ENCODE assay signal across 21 mouse cellular contexts in genomic region chr15:78626285-78626684, GRCm38 (mm10). TPM values are rescaled to one million over a fixed set of nuclear protein-coding genes. Genes with fewer than 3 reads are reported as not detected.
DNase-seq lines count a peak whose midpoint lies in the region; ATAC-seq lines count a peak whose summit lies in the region.
"Had no signal": no experiment of that assay in that cellular context is flagged by ENCODE, and none has a peak within 500 bp of the region (broad histone marks: within the 10 kb centered on the region; RNA-seq: fewer than 3 reads in every experiment).

No protein-coding gene starts in this region.

- H3K27me3 ChIP-seq in hindbrain, embryonic 10.5 days (ENCODE audit: insufficient read depth, poor library complexity, severe bottlenecking): peaks cover 10% of the 10 kb centered on the region
- no peaks in the 10 kb centered on the region for H3K27me3 ChIP-seq in hindbrain, embryonic 16.5 days (replicated peaks; ENCODE audit: control insufficient read depth, insufficient read depth, low read length)
- no peaks in the 10 kb centered on the region for H3K27me3 ChIP-seq in midbrain, embryonic 11.5 days (ENCODE audit: control insufficient read depth, insufficient read depth, low read length)
- 0 out of 2 replicates have a peak, but pooled peaks cover 4% of the 10 kb centered on the region for H3K27me3 ChIP-seq in midbrain, embryonic 13.5 days

- H3K4me1 ChIP-seq in hindbrain, embryonic 10.5 days (replicated peaks): peaks cover 19% of the 10 kb centered on the region
- H3K4me1 ChIP-seq in hindbrain, embryonic 16.5 days (ENCODE audit: control insufficient read depth, insufficient read depth, low read depth, low read length): peaks cover 6% of the 10 kb centered on the region; the same call in 1 of the 2 replicates
- no peaks in the 10 kb centered on the region for H3K4me1 ChIP-seq in midbrain, embryonic 11.5 days (ENCODE audit: control insufficient read depth, insufficient read depth, low read length)
- H3K4me1 ChIP-seq in midbrain, embryonic 13.5 days (replicated peaks): peaks cover 18% of the 10 kb centered on the region

- no peaks in the 10 kb centered on the region for H3K9me3 ChIP-seq in hindbrain, embryonic 10.5 days
- H3K9me3 ChIP-seq in hindbrain, embryonic 16.5 days (ENCODE audit: control insufficient read depth, low read length): no peaks in the 10 kb centered on the region
- H3K9me3 ChIP-seq in midbrain, embryonic 11.5 days (ENCODE audit: control insufficient read depth, low read length): no peaks in the 10 kb centered on the region
- H3K9me3 ChIP-seq in midbrain, embryonic 13.5 days: no peaks in the 10 kb centered on the region
- H3K9me3 ChIP-seq: embryonic facial prominence, embryonic 13.5 days; embryonic facial prominence, embryonic 15.5 days; forebrain, embryonic 10.5 days; forebrain, embryonic 12.5 days had no signal

- peak; percentile 49 to 53 for DNase-seq in cerebellum, postnatal 14 days
- DNase-seq in cerebellum, postnatal 4 days (ENCODE audit: low spot score in 2 of 2): no peak
- DNase-seq in hindbrain, embryonic 10.5 days (ENCODE audit: low spot score): no peak
- peak; percentile 28 for DNase-seq in midbrain, embryonic 11.5 days (ENCODE audit: low spot score, missing footprints)
- DNase-seq: adrenal gland, adult 2 months; adrenal gland, postnatal 10 days; adrenal gland, postnatal 25 days; cerebellum, adult 11 months; cerebellum, adult 2 months; cerebellum, adult 9-10 months; embryo, embryonic 11 days had no signal

- WGBS in hindbrain, embryonic 10.5 days: 88% methylated on average over 13 of the region's 13 CpGs
- 82% methylated on average over 13 of the region's 13 CpGs for WGBS in hindbrain, embryonic 16.5 days
- 90% methylated on average over 13 of the region's 13 CpGs for WGBS in midbrain, embryonic 11.5 days
- 90% methylated on average over 13 of the region's 13 CpGs for WGBS in midbrain, embryonic 13.5 days

- H3K27ac ChIP-seq in hindbrain, embryonic 10.5 days: 0 out of 2 replicates have a peak overlapping the region, but pooled peaks have one; percentile 19
- H3K27ac ChIP-seq in hindbrain, embryonic 16.5 days (ENCODE audit: low read depth, low read length): no peak overlapping the region
- H3K27ac ChIP-seq in midbrain, embryonic 11.5 days (ENCODE audit: low read depth, low read length): no peak overlapping the region
- no peak overlapping the region for H3K27ac ChIP-seq in midbrain, embryonic 13.5 days
- H3K27ac ChIP-seq: embryonic facial prominence, embryonic 13.5 days; embryonic facial prominence, embryonic 15.5 days; forebrain, embryonic 10.5 days; forebrain, embryonic 12.5 days had no signal

- H3K9ac ChIP-seq in hindbrain, embryonic 16.5 days (ENCODE audit: low read depth, low read length): no peak overlapping the region
- H3K9ac ChIP-seq in midbrain, embryonic 11.5 days (ENCODE audit: low read length): no peak overlapping the region
- no peak overlapping the region for H3K9ac ChIP-seq in midbrain, embryonic 13.5 days (replicated peaks)
- H3K9ac ChIP-seq: embryonic facial prominence, embryonic 13.5 days; embryonic facial prominence, embryonic 15.5 days; forebrain, embryonic 12.5 days had no signal

- no peaks in the 10 kb centered on the region for H3K36me3 ChIP-seq in hindbrain, embryonic 10.5 days
- H3K36me3 ChIP-seq in hindbrain, embryonic 16.5 days (ENCODE audit: control insufficient read depth, insufficient read depth, low read length): no peaks in the 10 kb centered on the region
- H3K36me3 ChIP-seq in midbrain, embryonic 11.5 days (ENCODE audit: control insufficient read depth, insufficient read depth, low read length): no peaks in the 10 kb centered on the region
- H3K36me3 ChIP-seq in midbrain, embryonic 13.5 days: no peaks in the 10 kb centered on the region
- H3K36me3 ChIP-seq: embryonic facial prominence, embryonic 13.5 days; embryonic facial prominence, embryonic 15.5 days; forebrain, embryonic 10.5 days; forebrain, embryonic 12.5 days had no signal

- no peak overlapping the region for H3K4me3 ChIP-seq in hindbrain, embryonic 10.5 days
- H3K4me3 ChIP-seq in hindbrain, embryonic 16.5 days (ENCODE audit: low read length): no peak overlapping the region
- H3K4me3 ChIP-seq in midbrain, embryonic 11.5 days (ENCODE audit: low read depth, low read length): no peak overlapping the region
- H3K4me3 ChIP-seq in midbrain, embryonic 13.5 days (replicated peaks): no peak overlapping the region
- H3K4me3 ChIP-seq: embryonic facial prominence, embryonic 13.5 days; embryonic facial prominence, embryonic 15.5 days; erythroblast, embryonic 14.5 days; forebrain, embryonic 10.5 days; forebrain, embryonic 12.5 days had no signal

- no peak overlapping the region for H3K4me2 ChIP-seq in hindbrain, embryonic 16.5 days (ENCODE audit: low read length)
- H3K4me2 ChIP-seq in midbrain, embryonic 11.5 days: no peak overlapping the region
- H3K4me2 ChIP-seq in midbrain, embryonic 13.5 days (replicated peaks): no peak overlapping the region
- H3K4me2 ChIP-seq: embryonic facial prominence, embryonic 13.5 days; embryonic facial prominence, embryonic 15.5 days; forebrain, embryonic 12.5 days had no signal

- no peak for ATAC-seq in hindbrain, embryonic 16.5 days
- ATAC-seq in midbrain, embryonic 11.5 days (ENCODE audit: low FRiP score): no peak
- no peak for ATAC-seq in midbrain, embryonic 13.5 days
- ATAC-seq: forebrain, embryonic 14.5 days; forebrain, embryonic 16.5 days had no signal

RNA-seq across cellular contexts. Expression of gene Cyth4, which starts 29.4 kb away (rescaled TPM):
- 4.9 and 8.1 TPM in 2 replicates for polyA plus RNA-seq in hindbrain, embryonic 10.5 days (2016; fragmentation: Nextera tagmentation; extraction: Ambion mirVana)
- 6.2 and 6.4 TPM in 2 replicates for polyA plus RNA-seq in hindbrain, embryonic 16.5 days (2015; fragmentation: Nextera tagmentation; extraction: Ambion mirVana)
- polyA plus RNA-seq in midbrain, embryonic 11.5 days (2014; fragmentation: Nextera tagmentation; extraction: Ambion mirVana): 2.0 and 2.7 TPM in 2 replicates
- 3.7 and 5.8 TPM in 2 replicates for polyA plus RNA-seq in midbrain, embryonic 13.5 days (2015; fragmentation: Nextera tagmentation; extraction: Ambion mirVana)

RNA-seq across cellular contexts. Expression of gene Rac2, which starts 53.7 kb away (rescaled TPM):
- polyA plus RNA-seq in hindbrain, embryonic 10.5 days (2016; fragmentation: Nextera tagmentation; extraction: Ambion mirVana): 7.8 and 8.1 TPM in 2 replicates
- polyA plus RNA-seq in hindbrain, embryonic 16.5 days (2015; fragmentation: Nextera tagmentation; extraction: Ambion mirVana): 4.0 and 5.7 TPM in 2 replicates
- 4.3 and 8.5 TPM in 2 replicates for polyA plus RNA-seq in midbrain, embryonic 11.5 days (2014; fragmentation: Nextera tagmentation; extraction: Ambion mirVana)
- polyA plus RNA-seq in midbrain, embryonic 13.5 days (2015; fragmentation: Nextera tagmentation; extraction: Ambion mirVana): 3.2 and 5.6 TPM in 2 replicates
- polyA plus RNA-seq: C2C12 had no signal

Comparison
In these comparisons a context has a peak if more than half of its experiments do, and no peak if none do; other contexts are left out.
1. DNase-seq: peak in cerebellum, postnatal 14 days (2 of 2) and midbrain, embryonic 11.5 days (single experiment); none in cerebellum, postnatal 4 days (0 of 2) and hindbrain, embryonic 10.5 days (single experiment).